Mouse (Mus musculus) neural tube, embryonic 14.5 days (tissue): ENCODE results near the gene Shb. TPM values are rescaled to one million over a fixed set of nuclear protein-coding genes. Genes with fewer than 3 reads are reported as not detected.

Source experiments
- ATAC-seq: fragments of 200-750 bp; cut with Nextera tagmentation; 2 replicates; pipeline ENCODE4 v1.8.0; 2017; ENCODE audit warnings: low read depth, mild to moderate bottlenecking, moderate TSS enrichment, moderate library complexity
- H3K27ac ChIP-seq: fragments of 300-500 bp; sonication (generic); 2 replicates; pipeline ENCODE4 v1.5.1; 2014; ENCODE audit warnings: low read depth, mild to moderate bottlenecking, control low read depth, low read length, moderate library complexity, mixed read lengths
- H3K27me3 ChIP-seq: fragments of 300-500 bp; sonication (generic); 2 replicates; pipeline ENCODE4 v1.6.1; 2014; ENCODE audit warnings: low read length; ENCODE audit not compliant: control insufficient read depth, insufficient read depth
- H3K36me3 ChIP-seq: fragments of 300-500 bp; sonication (generic); 2 replicates; pipeline ENCODE4 v1.6.1; 2014; ENCODE audit warnings: low read length, mixed read lengths; ENCODE audit not compliant: control insufficient read depth, insufficient read depth
- H3K4me1 ChIP-seq: fragments of 300-500 bp; sonication (generic); 2 replicates; pipeline ENCODE4 v1.6.1; 2014; ENCODE audit warnings: low read length; ENCODE audit not compliant: control insufficient read depth, insufficient read depth
- H3K4me2 ChIP-seq: fragments of 300-500 bp; sonication (generic); 2 replicates; pipeline ENCODE4 v1.6.1; 2014; ENCODE audit warnings: mild to moderate bottlenecking, low read depth, low read length, control low read depth
- H3K4me3 ChIP-seq: fragments of 300-500 bp; sonication (generic); 2 replicates; pipeline ENCODE4 v1.5.1; 2014; ENCODE audit warnings: low read depth, low read length, control low read depth, mixed read lengths
- H3K9ac ChIP-seq: fragments of 300-500 bp; sonication (generic); replicated peaks from 2 replicates; pipeline ENCODE4 v1.6.1; 2014; ENCODE audit warnings: low read depth, mild to moderate bottlenecking, control low read depth, low read length, mixed read lengths
- H3K9me3 ChIP-seq: fragments of 300-500 bp; sonication (generic); 2 replicates; pipeline ENCODE4 v1.6.1; 2016; ENCODE audit warnings: low read length; ENCODE audit not compliant: control insufficient read depth
- WGBS: fragments of 180-500 bp; shearing (Covaris S2); extraction: QIAGEN DNeasy Blood & Tissue Kit; methylation state at CpG from one replicate; pipeline ENCODE4 v1.1.7; 2014; 5-methylcytosine and 5-hydroxymethylcytosine counted together
- polyA plus RNA-seq: library from polyadenylated mRNA; unstranded; fragments of >200 nt; fragmentation: Nextera tagmentation; extraction: Ambion mirVana; gene quantifications from 2 replicates; pipeline ENCODE4 v1.2.1, GENCODE M21; 2014

The Shb gene
- polyA plus RNA-seq, 1 experiment from 2014 or later, result 6.2 TPM

DNA sequence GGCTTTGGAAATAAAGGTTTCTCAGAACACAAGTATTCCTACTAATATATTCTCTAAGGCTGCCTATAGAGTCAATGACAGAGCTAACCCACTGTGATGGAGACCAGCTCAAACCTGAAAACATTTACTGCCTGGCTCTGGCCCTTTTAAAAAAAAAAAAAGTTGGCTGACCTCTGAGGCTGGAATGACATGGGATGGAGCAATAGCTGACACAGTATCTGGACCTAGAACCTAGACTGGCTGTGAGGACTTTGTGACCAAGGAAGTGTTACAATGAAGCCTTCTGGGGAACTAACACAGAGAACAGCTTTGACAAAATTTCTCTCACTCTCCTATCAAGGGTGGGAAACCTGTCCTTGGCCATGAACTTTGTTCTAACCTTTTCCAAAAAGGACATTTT is 9.3 kb downstream of the Shb start:
- H3K4me2 ChIP-seq, result no peak overlapping the region
- H3K4me3 ChIP-seq, result no peak overlapping the region
- no peak overlapping the region for H3K27ac ChIP-seq
- H3K9me3 ChIP-seq, result no peaks in the 10 kb centered on the region
- no peak overlapping the region for H3K9ac ChIP-seq
- H3K27me3 ChIP-seq, result no peaks in the 10 kb centered on the region
- no peak for ATAC-seq
- no peaks in the 10 kb centered on the region for H3K36me3 ChIP-seq
- H3K4me1 ChIP-seq, result peaks cover 10% of the 10 kb centered on the region

DNA sequence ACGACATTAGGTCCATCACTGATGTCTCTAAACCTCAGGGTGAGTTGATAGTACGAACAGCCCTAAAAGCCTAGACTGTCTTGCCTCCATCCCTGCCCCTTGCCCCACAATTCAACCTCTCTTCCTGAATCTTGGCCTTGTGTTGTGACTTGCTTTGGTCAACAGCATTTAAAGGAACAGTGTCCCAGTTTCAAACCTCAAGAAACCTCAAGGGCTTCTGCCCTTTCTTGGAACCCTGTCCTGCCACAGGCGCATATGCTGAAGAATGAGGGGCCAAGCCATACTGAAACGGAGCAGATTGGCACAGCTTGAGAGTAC is 9.7 kb downstream of the Shb start:
- WGBS, result 67% methylated on average over 4 of the region's 4 CpGs
- no peak overlapping the region for H3K4me2 ChIP-seq
- H3K4me1 ChIP-seq, result peaks cover 8% of the 10 kb centered on the region
- H3K27me3 ChIP-seq, result no peaks in the 10 kb centered on the region
- ATAC-seq, result no peak
- H3K36me3 ChIP-seq, result no peaks in the 10 kb centered on the region
- no peak overlapping the region for H3K4me3 ChIP-seq
- no peaks in the 10 kb centered on the region for H3K9me3 ChIP-seq
- H3K9ac ChIP-seq, result no peak overlapping the region
- H3K27ac ChIP-seq, result no peak overlapping the region

DNA sequence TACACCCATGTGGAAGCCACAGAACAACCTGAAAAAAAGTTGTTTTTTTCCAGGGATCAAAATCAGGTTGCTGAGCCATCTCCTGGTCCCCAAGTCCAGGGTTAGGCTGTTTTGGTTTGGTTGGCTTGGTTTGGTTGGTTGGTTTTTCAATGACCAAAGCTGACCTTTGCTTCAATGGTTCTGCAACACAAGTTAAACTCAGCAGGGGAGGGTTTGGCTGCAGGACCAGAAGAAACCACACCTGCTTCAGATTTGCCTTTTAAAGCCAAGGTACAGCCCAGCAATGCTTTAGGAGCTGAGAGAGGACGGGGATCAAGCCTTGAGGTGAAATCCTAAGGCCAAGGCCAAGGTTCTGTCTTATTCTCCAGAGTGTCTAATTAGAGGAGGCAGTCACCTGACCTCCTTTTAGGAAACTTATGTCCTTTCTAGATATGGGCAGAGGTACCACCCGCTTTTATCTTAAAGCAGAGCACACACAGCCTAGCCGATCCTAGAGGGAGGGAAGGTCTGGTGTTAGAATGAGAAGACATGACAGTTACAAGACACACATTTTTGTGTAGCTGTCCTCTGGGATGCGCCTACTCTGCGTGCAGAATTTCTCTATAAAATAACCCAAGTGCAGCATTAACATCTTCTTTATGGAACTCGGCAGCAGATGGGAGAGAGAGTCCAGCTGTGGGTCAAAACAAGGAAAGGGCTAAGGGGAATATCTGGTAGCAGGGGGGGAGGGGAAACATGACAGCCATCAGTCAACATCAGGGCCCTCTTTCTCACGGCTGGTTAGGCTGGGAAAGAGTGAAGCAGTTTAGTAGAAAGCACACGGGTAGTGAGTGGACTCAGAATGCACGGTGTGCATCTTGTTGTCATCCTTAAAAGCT is 10.3 kb downstream of the Shb start:
- 59% methylated on average over 9 of the region's 9 CpGs for WGBS
- Histone ChIP-seq H3K4me2 (no peak overlapping the region), H3K4me1 (0 out of 2 replicates have a peak, but pooled peaks cover 5% of the 10 kb centered on the region), H3K27me3 (no peaks in the 10 kb centered on the region), H3K27ac (no peak overlapping the region), H3K9me3 (no peaks in the 10 kb centered on the region), H3K36me3 (no peaks in the 10 kb centered on the region), H3K9ac (no peak overlapping the region), H3K4me3 (no peak overlapping the region)
- ATAC-seq, result no peak

DNA sequence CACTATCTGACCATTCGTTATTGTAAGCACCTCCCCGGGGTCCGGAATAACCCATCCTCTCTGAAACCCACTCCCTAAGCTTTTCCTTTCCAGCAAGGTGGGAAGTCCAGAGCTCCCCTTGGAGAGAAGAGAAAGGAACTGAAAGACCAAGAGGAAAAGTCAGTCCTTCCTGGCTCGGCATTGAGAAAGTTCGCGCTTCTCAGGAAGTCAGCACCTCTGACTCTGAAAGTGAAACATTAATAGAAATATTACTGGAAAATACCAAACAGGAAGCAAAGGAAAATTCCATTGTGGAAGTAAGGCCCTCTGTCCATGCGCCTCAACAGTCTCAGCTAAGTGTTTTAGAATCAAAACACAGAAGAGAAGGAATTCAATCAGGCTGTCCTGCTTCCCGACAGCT is 11.9 kb downstream of the Shb start:
- no peaks in the 10 kb centered on the region for H3K9me3 ChIP-seq
- H3K9ac ChIP-seq, result no peak overlapping the region
- H3K27me3 ChIP-seq, result no peaks in the 10 kb centered on the region
- H3K27ac ChIP-seq, result no peak overlapping the region
- no peak overlapping the region for H3K4me3 ChIP-seq
- no peaks in the 10 kb centered on the region for H3K36me3 ChIP-seq
- no peak overlapping the region for H3K4me2 ChIP-seq
- WGBS, result 85% methylated on average over 8 of the region's 8 CpGs
- H3K4me1 ChIP-seq, result 0 out of 2 replicates have a peak, but pooled peaks cover 5% of the 10 kb centered on the region
- ATAC-seq, result no peak

DNA sequence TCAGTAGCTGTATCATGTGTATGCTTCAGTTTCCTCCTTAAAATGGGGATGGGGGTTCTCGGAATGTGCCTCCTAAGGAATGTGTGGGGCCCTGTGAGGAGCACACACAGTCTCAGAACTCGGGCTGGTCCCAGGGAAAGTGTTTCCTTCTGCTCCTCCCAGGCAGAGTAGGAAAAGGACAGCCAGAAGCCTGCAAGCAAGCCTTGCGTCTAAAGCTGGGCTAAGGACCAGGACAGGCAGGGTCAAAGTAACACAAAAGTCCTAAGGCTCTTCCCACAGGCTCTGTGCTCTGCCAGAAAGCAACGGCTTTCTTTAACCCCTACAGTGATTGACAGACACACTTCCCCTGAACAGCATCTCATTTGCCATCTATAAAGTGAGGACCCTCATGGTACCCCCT is 14.9 kb downstream of the Shb start:
- ATAC-seq, result no peak
- H3K4me3 ChIP-seq, result no peak overlapping the region
- H3K27me3 ChIP-seq, result no peaks in the 10 kb centered on the region
- H3K9me3 ChIP-seq, result no peaks in the 10 kb centered on the region
- H3K9ac ChIP-seq, result no peak overlapping the region
- H3K27ac ChIP-seq, result no peak overlapping the region
- no peaks in the 10 kb centered on the region for H3K36me3 ChIP-seq
- WGBS, result 61% methylated on average over 4 of the region's 4 CpGs
- H3K4me2 ChIP-seq, result no peak overlapping the region
- H3K4me1 ChIP-seq, result peaks cover 18% of the 10 kb centered on the region

DNA sequence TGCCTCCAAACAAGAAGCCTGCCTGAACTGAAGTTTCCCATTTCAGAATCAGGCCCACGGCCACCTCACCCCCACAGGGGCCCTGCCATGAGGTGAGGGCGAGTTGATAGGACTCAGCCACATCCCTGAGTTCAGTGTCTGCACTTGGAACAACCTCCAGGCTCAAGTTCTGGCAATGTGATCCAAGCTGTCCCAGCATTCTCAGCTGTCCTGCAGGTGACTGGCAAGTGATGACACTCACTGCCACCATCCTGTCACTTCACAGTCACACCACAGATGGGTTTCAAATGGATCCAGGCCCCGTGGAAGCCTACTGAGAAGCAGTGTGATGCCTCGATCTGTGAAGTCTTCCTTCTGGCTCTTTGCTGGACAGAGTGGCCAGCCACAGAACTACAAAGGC is 16.4 kb downstream of the Shb start:
- WGBS, result 66% methylated on average over 4 of the region's 4 CpGs
- ATAC-seq, result no peak
- Histone ChIP-seq H3K27me3 (no peaks in the 10 kb centered on the region), H3K36me3 (no peaks in the 10 kb centered on the region), H3K4me2 (no peak overlapping the region), H3K9ac (no peak overlapping the region), H3K4me1 (peaks cover 14% of the 10 kb centered on the region), H3K27ac (no peak overlapping the region), H3K9me3 (no peaks in the 10 kb centered on the region), H3K4me3 (no peak overlapping the region)

DNA sequence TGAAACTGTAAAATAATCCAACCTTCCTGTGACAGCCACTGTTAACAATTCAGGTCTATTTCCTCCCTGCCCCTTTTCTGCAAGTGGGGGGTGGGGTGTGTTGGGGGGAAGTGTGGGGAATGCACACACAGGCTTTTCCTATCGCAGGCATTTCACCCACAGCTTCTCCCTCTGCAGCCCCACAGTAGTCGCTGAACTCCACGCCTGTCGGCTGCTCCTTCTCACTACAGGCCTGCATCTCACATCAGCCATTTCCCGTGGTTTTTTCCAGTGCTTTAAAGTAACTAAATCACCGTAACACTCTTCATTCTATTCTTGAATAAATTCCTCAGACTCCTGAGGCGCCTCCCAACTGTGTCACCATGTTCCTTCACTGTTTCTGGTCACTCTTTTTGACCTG is 17.9 kb downstream of the Shb start:
- no peak overlapping the region for H3K27ac ChIP-seq
- peaks cover 18% of the 10 kb centered on the region for H3K4me1 ChIP-seq
- H3K9ac ChIP-seq, result no peak overlapping the region
- no peaks in the 10 kb centered on the region for H3K27me3 ChIP-seq
- no peak overlapping the region for H3K4me3 ChIP-seq
- no peaks in the 10 kb centered on the region for H3K9me3 ChIP-seq
- H3K36me3 ChIP-seq, result no peaks in the 10 kb centered on the region
- no peak for ATAC-seq
- WGBS, result 8% methylated on average over 7 of the region's 7 CpGs
- H3K4me2 ChIP-seq, result 0 out of 2 replicates have a peak overlapping the region, but pooled peaks have one; percentile 8

DNA sequence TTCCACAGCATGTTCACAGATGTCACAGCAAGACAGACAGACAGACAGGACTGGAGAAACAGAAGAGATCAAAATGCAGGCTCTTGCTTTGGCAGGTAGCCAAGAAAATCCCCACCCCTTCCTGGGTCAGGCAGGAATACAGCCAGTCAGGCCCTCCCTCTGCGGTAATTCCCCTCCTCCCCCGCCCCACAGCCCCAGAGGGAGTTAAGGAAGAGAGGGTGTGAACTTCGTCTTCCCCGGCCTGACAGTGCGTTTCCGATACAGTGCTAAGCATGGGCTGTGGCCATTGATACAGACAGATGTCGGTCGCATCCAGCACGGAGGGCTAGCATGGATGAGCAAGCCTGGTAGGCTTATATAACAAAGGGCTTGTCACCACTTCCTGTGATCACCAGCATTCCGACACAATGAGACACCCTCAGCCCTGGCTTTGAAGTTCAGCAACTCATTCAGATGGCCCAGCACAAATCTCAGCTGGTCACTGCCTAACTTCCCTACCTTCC is 18.4 kb downstream of the Shb start:
- ATAC-seq, result peak; percentile 67; the same call in 1 of the 2 replicates

DNA sequence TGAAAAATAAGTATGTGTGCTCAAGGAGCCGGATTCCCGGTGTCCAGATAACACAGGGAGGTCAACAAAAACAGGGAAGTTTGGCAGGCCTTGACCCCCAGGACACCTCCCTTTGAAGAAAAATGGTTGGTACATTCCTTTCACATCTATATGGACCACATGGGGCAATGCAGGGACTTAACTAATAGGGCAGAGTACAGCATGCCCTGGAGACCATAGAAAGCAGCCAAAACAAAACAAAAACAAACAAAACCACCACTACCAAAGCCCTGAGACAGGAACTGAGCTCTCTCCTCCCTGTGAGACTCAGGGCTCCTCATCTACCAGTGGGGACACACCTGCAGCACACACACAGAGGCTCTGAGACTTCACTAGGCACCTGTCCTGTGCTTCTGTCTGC is 18.9 kb downstream of the Shb start:
- Histone ChIP-seq H3K9ac (no peak overlapping the region), H3K4me1 (peaks cover 25% of the 10 kb centered on the region), H3K4me3 (no peak overlapping the region), H3K36me3 (no peaks in the 10 kb centered on the region), H3K27ac (peak overlapping the region; percentile 39; the same call in 1 of the 2 replicates), H3K9me3 (no peaks in the 10 kb centered on the region), H3K4me2 (no peak overlapping the region), H3K27me3 (no peaks in the 10 kb centered on the region)
- WGBS, result 73% methylated on average over 2 of the region's 2 CpGs
- no peak for ATAC-seq

More for the DNA sequence above, 18.4 kb downstream of the Shb start:
- Histone ChIP-seq H3K4me2 (peak overlapping the region; percentile 8; the same call in 1 of the 2 replicates), H3K9me3 (no peaks in the 10 kb centered on the region), H3K36me3 (no peaks in the 10 kb centered on the region), H3K9ac (peak overlapping the region; percentile 32; the same call in 1 of the 2 replicates), H3K4me3 (no peak overlapping the region), H3K27ac (peak overlapping the region; percentile 39; the same call in 1 of the 2 replicates), H3K27me3 (no peaks in the 10 kb centered on the region), H3K4me1 (peaks cover 22% of the 10 kb centered on the region)
- WGBS, result under 1% methylated on average over 9 of the region's 10 CpGs
